Mouse (Mus musculus) adrenal gland, postnatal 14 days (tissue): ENCODE results near the gene Rbm38. TPM values are rescaled to one million over a fixed set of nuclear protein-coding genes. Genes with fewer than 3 reads are reported as not detected.

Experiments
- DNase-seq: peaks from one replicate; pipeline ENCODE4 v3.0.0; 2021; ENCODE audit warnings: mixed read lengths
- long read RNA-seq, 2 experiments: library from polyadenylated mRNA; stranded (forward); transcript quantifications; one replicate each; pipeline ENCODE4 v2.0.0; 2021
- total RNA-seq: library from RNA; stranded (reverse); gene quantifications from 2 replicates; pipeline ENCODE4 v1.2.3, GENCODE M21; 2021

The Rbm38 gene
- 31.6 and 36.2 TPM in 2 replicates for total RNA-seq
- long read RNA-seq, experiment 1, transcript Rbm38-201 (4 exons, 1,768 nt): major isoform, 33 of 38 reads
- long read RNA-seq, experiment 1, partial matches to known transcripts: 0 of 38 reads
- long read RNA-seq, experiment 1, other reads (novel, unspliced or antisense): 2 of 38 reads
- long read RNA-seq, experiment 2, transcript Rbm38-201 (4 exons, 1,768 nt): major isoform, 31 of 34 reads
- long read RNA-seq, experiment 2, partial matches to known transcripts: 0 of 34 reads
- long read RNA-seq, experiment 2, other reads (novel, unspliced or antisense): 2 of 34 reads

DNA sequence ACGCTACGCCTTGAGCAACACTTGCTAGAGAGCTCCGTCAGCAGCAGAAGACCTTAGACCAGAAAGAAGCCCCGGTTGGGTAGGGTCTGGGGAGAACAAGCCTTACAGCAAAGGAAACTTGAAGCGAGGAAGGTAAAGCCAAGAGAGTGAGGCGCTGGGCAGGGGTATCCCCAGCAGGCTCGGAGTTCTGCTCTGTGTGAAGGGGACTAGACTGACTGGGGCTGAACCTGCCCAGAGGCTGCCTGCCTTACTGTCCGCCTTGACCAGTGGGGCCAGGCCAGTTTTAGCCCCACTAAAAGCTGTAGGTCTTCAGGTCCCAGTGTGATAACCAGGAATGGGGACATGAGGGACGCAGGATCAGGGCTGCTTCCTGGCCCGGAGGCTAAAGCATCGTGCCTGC is at the start of gene Rbm38:
Gene Rbm38, plus strand, starts transcription at position 69 of the 400 bp plus-strand sequence.
- DNase-seq: no peak

DNA sequence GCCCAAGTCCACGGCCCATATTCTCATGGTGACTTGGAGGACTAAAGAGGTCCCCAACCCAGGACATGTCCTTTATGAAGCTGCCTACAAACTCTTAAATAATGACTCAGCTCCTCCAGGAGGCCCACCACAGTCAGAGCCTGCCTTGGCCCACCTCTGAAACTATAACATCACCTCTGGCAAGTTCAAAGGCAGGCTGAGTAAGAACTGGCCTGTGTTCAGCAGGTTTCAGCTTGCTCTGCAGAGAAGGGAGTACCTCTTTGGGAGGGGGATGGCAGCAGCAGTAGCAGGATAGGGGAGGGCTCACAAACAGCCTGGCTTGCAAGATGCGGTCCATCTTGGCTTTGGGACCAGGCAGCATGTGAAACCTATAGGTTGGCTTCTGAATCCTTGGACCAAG is 48.4 kb upstream of the Rbm38 start:
- no peak for DNase-seq

DNA sequence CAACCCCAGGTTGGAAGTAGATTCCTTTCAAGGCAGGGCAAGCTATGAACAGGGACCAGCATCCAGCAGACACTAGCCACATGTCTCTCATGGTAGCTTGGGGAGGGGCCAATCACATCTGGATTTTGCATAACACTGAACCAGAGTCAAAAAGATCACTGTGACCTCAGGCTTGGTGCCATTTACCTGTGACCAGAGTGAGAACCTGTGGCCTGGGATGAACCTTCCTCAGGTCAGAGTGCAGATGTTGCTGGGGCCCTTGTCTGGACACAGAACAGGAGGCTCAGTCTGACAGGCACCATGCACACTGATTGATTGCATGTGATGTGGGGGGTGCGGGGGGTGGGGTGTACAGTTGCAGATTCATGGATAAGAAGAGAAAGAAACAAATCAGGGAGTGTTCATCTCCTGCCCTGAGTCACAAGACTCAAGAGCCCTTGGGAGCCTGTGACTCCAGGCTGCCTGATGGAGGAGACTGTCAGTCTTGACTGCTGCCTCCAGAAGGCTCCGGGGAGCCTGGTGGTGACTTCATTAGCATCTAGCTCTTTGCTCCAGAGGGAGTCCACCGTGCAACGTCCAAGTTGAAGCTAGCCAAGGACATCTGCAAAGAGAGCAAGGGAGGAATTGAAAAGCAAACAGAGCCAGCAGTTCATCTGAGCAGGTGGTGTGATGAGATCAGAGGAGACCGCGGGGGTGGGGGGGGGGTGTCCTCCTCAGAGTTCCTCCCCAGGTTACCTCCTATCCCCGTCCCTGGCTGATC is 46.3 kb upstream of the Rbm38 start:
- no peak for DNase-seq

DNA sequence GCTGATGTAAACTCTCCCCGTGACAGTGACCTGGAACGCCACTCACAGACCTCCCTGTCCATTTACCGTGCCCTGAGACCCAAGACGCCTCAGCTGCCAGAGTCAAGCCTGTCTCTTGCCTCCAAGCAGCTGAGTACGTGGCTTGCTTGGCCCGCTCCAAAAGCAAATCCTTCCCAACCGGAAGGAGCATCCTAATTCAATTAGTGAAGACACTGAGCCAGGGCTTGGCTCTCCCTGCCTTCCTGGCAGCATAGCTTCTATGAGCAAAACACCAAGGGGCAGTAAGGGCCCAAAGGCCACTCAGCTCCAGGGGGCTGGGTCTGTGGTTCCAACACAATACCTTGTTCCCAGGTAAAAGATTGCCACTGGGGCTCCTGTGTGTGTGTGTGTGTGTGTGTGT is 45.6 kb upstream of the Rbm38 start:
- no peak for DNase-seq

DNA sequence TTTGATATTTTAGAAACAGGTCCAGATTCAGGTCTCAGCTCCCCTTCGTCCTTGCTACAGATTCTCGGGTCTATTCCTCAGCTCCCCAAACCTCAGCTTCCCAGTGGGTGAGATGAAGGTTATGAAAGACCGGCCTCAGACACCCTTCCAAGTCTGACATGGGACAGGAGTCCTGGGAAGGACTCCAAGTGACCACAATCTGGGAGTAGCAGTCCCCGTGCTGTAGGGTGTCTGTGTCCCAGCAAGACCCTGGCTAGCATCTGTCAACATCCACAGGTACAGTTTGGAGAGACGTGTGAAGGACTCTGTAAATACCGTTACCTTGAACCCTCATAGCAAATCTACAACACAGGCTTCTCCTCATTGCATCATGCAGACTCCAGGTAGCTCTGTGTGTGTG is 45.1 kb upstream of the Rbm38 start:
- DNase-seq: no peak

DNA sequence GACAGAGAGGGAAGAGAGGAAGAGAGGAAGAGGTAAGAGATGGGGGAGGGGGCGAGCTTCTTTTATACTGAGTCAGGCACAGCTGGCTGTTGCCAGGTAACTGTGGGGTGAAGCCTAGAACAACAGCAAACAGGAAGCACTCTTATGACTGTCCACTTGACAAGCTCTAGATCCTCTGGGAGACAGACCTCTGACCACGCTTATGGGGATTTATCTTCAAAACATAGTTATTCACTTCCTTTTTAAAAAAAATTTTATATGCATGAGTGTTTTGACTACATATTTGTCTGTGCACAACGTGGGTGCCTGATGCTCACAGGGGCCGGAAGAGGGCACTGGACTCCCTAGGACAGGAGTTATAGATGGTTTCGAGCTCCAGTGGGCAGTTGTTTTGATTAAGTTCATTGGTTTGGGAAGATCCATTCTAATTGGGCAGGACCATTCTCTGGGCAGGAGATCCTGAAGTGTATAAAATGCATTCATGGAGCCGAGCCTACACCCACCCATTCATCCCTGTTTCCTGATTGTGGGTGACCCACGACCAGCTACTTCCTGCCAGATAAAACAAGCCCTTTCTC is 43.5 kb upstream of the Rbm38 start:
- no peak for DNase-seq

DNA sequence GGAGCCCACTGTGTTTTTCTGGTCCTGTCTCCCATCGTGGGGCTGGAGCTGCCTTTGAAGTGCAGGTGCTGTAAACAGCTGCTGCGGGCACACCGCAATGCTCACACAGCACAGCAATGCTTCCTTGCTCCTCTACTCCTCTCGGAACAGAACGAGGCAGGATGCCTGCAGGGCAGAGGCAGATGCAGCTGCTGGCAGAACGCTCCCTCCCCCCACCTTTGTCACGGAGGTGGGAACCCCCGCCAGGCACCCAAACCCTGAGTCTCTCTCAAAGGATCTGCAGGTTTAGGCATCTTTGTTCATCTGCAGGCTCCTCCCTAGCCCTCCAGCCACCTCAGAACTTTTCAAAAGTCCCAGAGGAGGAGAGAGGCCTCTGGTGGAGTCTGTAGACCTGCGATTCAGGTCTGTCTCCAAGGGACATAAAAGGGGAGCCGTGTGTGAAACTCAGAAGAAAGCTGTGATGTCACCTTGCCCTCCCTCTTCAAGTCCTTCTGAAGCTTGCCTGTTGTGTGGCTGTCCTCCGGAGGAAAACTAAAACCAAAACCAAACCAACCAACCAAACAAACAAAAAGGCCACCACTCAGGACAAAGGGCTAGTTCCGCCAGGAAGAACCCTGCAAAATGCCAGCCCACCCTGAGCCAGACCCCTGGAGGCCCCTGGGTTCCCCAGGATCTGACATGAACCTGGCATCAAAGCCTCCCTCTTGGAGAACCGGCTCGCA is 42.7 kb upstream of the Rbm38 start, which contains the start of gene Spo11:
Gene Spo11, plus strand, starts transcription at position 292 of the 722 bp plus-strand sequence.
- DNase-seq: no peak

DNA sequence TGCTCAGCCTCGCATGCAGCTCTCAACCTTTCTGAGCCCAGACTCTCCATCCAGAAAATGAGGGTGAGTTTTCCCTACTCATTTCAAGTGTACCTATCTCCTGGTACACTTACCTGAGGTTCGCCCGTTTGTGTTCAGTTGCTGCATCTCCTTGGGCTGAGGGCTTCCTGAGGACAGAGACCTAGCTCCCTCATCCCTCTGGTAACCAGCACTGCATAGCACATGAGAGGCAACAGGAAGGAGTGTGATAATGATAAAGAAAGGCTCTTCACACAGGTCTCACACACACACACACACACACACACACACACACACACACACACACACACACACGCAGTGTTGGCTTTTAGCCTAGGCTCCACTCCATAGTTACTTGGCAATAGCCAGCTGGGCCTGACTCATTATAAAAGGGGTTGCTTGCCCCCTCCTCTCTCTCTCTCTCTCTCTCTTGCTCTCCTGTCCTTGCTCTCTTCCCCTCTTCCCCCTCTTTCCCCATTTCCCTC is 42.1 kb upstream of the Rbm38 start:
- DNase-seq: no peak

DNA sequence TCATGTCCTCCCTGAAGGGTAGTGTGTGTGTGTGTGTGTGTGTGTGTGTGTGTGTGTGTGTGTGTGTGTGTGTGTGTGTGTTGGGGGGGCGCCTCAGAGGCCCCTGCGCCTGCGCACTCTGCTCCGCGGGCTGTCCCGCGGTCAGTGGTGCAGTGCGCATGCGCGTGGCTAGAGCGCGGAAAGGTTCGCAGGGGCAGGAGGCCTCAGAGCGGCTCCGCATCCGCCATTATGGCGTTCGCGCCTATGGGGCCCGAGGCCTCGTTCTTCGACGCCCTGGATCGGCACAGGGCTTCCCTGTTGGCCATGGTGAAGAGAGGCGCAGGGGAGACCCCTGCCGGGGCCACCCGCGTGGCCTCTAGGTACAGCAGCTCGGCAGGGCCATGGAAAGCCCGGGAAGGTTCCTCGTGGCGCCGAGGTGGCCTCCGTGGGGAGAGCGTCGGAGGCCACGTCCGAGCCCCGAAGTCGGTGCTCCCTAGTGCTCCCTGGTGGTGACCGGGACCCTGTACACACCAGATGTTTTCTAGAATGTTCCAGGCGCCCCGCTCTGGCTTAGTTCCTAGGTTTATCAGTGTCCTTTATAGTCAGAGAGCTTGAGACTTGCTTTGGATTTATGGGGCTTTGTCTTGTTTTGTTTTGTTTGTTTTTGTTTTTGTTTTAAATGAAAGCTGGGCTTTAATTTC is 40.5 kb upstream of the Rbm38 start:
- DNase-seq: no peak

DNA sequence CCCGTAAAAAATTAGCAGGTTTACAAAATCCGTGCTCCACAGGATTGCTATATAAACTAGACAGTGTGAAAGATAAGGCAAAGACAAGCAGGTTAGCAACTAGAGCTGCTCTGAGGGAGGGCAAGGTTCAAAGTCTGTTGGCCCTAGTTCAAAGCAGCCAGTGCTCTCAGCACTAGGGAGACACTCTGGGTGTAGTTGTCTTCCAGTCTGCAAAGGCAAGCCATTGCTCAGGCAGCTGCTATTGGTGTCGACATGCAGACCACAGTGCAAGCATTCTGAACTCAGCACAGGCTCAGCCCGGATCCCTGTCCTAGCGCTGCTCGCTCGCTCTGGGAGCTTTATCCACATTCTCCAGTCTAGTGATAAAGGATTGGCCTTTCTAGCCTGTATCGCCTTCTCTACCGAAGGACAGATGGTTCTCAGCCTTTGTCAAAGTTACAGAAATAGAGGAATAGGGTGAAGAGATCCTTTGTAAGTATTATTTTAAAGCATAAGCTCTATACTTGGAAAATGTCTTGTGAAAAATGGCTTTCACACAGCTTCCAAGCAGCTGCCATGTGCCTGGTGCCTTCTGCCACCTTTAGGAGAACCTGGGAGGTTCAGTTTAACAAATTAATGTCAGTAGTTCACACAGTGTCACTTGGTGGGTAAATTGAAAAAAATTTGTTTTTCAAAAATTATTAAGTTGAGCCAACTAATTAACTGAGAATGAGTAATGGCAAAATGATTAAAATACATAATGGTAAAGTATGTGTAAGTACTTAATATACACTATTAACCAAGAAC is 37.3 kb upstream of the Rbm38 start:
- DNase-seq: no peak

DNA sequence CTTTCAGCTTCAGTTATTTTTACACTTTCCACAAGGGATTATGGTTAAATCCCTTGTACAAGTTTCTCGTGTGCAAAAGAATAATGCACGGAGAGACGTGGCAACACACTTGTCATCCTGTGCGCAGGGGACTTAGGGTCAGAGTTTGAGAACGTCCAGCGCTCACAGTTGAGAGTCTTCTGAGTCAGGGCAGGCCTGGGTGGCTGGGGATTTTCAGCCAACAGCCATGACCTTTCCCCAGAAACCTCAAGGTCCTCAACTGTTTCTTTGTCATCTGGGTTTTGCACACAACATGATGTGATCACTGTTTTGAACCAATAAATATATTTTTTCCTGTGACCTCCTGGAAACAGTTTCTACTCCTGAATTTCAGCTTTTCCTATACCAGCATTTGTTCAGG is 30.1 kb upstream of the Rbm38 start:
- peak; percentile 66 for DNase-seq

DNA sequence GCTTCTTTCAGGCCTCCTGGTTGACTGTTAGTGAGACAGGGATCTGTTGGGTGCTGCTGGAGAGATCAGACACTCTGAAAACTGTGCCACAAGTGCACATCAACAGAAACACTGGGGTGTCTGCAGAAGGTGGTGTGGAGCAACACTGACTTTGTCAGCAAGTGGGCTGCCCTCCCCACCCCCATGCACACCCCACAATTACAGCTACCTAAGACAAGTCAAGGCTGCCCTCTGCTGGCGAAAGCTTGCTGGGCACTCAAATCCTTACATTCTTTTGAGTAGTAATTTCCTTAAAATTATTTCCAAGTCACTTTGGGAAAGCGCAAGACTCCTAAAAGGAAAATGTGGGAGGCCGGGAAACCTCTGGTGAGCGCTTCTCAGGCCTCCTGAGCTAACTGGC is 24.1 kb upstream of the Rbm38 start:
- peak; percentile 81 for DNase-seq

DNA sequence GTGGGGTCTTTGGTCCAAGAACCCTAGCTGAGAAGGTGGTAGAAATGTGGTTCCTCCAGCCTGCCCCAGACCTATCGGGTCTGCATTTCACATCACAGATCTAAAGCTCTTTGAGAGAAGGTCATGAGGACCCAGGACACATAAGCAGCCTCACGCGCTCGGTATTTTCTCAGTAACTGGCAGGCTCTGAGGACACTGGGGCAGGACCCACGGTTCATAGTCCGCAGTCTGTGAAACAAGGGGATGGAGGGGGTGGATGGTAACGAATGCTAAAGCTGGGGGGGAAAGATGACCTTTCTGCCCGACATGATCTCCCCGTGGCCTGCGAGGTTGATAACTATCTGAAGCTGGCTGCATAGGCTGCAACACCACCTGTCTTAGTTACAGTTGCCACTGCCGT is 22.6 kb upstream of the Rbm38 start:
- no peak for DNase-seq

DNA sequence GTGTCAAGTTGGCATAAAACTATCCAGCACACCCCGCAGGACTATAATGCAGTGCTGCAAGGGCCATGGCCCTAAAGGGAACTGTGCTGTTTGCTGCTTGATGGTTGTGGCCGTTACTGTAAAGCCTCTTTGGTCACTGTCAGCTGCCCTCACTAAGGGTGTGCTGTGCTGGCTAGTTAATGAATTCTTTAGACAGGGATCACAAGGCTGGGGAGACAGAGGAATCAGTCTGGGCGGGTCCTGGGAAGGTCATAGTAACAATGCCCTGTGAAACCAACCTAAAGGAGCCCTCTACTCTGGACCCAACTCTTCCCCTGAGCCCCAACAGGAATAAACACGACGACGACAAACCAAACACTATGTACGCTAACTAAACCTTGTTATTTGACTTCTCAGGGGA is 21.8 kb upstream of the Rbm38 start:
- DNase-seq: no peak

DNA sequence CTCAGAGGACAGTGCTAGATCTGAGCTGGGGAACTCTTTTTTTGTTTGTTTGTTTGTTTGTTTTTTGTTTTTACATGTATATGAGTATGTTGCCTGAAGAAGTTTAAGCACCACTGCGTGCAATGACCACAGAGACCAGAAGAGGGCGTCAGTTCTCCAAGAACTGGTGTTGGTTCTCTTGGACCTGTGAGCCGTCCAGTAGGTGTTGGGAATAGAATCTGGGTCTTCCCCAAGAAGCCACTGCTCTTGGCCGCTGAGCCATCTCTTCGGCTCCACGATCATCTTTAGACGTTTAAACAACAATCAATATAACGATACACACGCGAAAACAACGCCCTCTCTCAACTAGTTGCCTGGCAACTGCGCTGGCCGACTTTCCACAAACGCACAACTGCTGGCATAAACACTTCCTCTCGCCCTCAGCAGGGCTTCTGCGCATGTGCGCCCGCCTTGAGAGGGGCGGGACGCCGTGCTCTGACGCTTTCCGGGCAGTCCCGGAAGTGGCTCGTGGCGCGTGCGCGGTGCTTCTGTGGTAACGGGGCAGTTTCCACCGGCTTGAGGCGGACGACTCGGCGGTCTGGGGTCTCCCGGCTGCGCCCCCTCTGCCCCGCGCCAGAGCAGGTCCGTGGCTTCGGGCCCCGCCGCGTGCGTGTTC is 20.5 kb upstream of the Rbm38 start, which contains the start of gene Rae1:
Gene Rae1, plus strand, starts transcription at position 488 of the 655 bp plus-strand sequence.
- DNase-seq: peak; percentile 100

DNA sequence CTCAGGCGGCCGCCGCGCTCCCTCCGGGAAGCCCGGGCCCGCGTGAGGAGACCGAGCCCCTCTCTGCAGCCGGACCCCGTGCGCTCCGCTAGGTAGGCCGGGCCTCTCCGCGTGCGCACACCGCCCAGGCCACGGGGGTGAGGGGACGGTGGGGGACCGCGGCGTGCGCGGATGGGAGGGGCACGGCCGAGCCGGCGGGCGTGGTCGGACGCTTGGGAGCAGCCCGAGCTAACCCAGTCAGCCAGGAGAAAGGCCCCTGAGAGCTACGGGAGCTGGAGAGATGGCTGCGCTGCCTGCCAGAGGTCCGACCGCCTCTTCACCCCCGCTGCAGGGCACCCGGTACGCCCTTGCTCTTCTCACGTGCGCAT is 20.0 kb upstream of the Rbm38 start:
- peak; percentile 89 for DNase-seq

DNA sequence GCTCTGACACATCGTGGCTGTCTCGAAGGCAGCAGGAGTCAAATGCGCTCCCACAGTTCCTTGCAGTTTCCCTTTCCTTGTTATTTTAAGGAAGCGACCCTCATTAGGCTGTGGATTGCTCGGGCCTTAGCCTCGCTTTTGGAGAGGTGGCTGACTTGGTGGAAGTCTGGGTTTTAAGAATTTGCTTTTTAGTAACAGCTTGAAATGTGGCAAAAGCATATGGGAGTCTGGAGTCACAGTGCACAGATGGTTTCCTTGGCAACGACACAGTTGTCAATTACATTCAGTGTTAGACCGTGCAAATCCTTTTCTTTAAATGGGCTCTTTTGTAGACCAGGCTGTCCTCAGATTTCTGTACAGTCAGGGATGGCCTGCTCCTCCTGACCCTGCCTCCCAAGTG is 19.4 kb upstream of the Rbm38 start:
- DNase-seq: no peak

DNA sequence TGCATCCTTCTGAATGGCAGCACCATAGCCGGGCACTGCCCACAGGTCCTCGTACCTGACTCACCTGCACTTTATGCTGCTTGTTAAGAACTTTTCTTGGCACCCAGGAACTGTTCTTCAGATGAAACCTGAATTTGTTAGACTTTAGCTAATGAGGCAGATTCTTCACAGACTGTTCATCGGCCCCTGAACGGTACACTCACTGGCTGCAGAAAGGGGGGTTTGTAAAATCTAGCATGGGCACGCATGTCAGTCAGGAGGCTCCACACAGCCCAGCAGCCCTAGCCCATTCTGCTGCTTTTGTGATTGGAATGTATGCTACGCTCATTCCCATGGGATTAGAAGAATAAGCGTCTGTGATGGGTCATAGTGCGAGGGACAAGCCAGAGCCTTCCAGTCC is 16.6 kb upstream of the Rbm38 start:
- no peak for DNase-seq

DNA sequence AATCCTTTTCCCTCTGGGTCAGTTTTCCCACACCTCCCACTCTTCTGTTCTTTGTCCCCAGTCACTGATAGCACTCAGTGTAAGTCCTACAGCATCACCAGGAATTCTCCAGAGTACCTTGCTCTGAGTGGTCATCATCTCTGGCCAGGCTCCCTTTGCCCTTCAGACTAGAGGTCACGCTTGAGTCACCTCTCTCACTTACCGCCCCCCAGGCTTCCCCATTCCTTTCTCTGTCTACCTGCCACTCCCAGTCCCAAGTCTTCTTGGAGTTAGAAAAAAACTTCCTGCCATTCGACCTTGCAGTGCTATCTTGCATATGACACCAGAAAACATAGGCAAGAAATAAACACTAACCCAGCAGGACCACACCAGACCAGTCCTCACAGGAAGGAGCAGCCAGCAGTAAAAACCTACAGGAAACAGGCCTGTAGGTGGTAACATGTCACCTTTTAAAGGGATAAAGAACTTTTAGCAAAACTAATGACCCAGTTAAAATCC is 10.0 kb upstream of the Rbm38 start:
- no peak for DNase-seq

DNA sequence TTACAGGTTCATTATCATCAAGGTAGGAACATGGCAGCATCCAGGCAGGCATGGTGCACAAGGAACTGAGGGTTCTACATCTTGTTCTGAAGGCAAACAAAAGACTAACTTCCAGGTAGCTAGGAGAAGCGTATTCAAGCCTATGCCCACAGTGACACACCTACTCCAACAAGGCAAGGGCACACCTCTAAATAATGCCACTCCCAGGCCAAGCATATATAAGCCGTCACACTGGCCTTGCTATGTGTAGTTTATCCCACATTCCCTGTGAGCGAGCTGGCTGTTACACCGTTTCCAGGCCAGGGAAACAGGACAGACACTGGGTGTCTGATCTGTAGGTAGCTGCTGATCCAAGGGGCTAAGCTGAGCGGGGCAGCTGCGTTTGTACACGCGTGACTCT is 8.9 kb upstream of the Rbm38 start:
- DNase-seq: no peak
